Mouse (Mus musculus): Measurements from ENCODE around the gene Apob. TPM values are rescaled to one million over a fixed set of nuclear protein-coding genes. Genes with fewer than 3 reads are reported as not detected.
A peak's percentile ranks its signal among the peaks of the same experiment; 100 is the strongest.

The Apob gene
- polyA plus RNA-seq (2015; fragmentation: Nextera tagmentation; extraction: Ambion mirVana), result 0.04 TPM in 2 replicates

GRCm38 (mm10) chr12:7977466-7978189, at the start of gene Apob:
TSS of gene Apob (plus strand) at chr12:7977648.
- no peak for ATAC-seq
- Histone ChIP-seq H3K4me1 (ENCODE audit: control insufficient read depth, insufficient read depth, low read depth, low read length) (no peaks in the 10 kb centered on the region), H3K27me3 (replicated peaks; ENCODE audit: control insufficient read depth, insufficient read depth, low read length) (peaks cover 3% of the 10 kb centered on the region; the same call in 1 of the 2 replicates), H3K27ac (ENCODE audit: low read depth, low read length) (no peak within 1 kb of the TSS), H3K9ac (ENCODE audit: low read depth, low read length) (no peak within 1 kb of the TSS; the same call in 1 of the 2 replicates), H3K36me3 (ENCODE audit: control insufficient read depth, insufficient read depth, low read length) (no peaks in the 10 kb centered on the region), H3K9me3 (ENCODE audit: control insufficient read depth, low read length) (no peaks in the 10 kb centered on the region), H3K4me3 (ENCODE audit: low read length) (no peak within 1 kb of the TSS), H3K4me2 (ENCODE audit: low read length) (peak within 1 kb of the TSS; percentile 42)
- 90% methylated on average over 20 of the region's 20 CpGs for WGBS

DNA sequence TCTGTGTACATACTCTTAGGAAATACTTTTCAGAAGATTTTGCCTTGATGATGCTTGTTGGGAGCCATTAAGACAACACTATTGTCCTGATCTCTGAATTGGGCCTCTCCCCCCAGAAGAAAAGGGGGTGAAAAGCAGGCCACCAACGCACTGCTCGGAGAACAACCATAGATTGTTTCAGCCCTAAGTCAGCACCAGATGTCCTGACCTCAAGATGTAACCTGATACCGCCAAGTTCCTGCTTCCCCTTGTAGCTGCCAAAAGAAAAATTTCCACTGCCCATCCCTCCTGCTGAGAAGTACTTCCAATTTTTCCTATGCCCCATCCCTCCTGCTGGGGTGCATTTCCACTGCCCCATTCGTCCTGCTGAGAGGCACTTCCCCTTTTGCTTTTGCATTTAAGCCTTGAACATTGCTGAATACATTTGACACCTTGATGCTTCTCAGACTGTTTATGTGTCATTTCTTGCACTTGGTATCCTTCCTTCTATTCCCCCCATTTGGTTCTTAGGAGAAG, 45.0 kb upstream of the Apob start:
- ATAC-seq, result no peak
- no peaks in the 10 kb centered on the region for H3K4me1 ChIP-seq (ENCODE audit: control insufficient read depth, insufficient read depth, low read depth, low read length)
- H3K9me3 ChIP-seq (ENCODE audit: control insufficient read depth, low read length), result no peaks in the 10 kb centered on the region
- H3K27ac ChIP-seq (ENCODE audit: low read depth, low read length), result no peak overlapping the region
- no peak overlapping the region for H3K9ac ChIP-seq (ENCODE audit: low read depth, low read length)
- no peak overlapping the region for H3K4me2 ChIP-seq (ENCODE audit: low read length)
- no peaks in the 10 kb centered on the region for H3K36me3 ChIP-seq (ENCODE audit: control insufficient read depth, insufficient read depth, low read length)
- 48% methylated on average over 4 of the region's 4 CpGs for WGBS
- no peak overlapping the region for H3K4me3 ChIP-seq (ENCODE audit: low read length)
- no peaks in the 10 kb centered on the region for H3K27me3 ChIP-seq (replicated peaks; ENCODE audit: control insufficient read depth, insufficient read depth, low read length)

DNA sequence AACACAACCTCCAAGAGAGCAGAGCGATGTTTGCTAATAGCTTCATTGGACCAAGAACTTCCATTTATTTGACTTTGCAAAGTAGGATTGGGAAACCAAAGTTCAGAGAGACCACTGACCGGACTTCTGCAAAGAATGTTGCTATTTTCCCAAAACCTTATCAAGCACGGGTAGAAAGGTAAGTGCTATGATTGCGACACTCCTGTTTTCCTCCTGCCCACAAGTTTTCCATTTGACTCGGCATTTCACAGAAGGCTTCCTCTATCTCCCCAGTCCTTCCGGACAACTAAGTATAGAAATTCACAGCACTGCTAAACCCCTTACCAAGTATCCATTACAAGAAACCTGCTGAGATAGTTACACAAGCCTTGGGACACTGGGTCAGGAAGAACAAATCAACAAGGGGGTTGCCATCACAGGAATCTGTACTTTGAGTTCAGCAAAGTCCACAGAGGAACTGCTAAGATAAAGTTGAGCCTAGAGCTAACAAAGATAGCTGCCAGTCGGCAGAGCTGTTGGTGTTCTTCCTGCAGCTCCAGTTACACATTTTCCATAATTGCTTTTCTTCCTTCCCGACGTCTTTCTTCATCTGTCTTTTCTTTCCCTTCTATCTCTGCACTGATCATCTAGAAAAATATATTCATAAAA, 27.2 kb upstream of the Apob start:
- Histone ChIP-seq H3K27me3 (replicated peaks; ENCODE audit: control insufficient read depth, insufficient read depth, low read length) (no peaks in the 10 kb centered on the region), H3K4me3 (ENCODE audit: low read length) (no peak overlapping the region), H3K4me1 (ENCODE audit: control insufficient read depth, insufficient read depth, low read depth, low read length) (no peaks in the 10 kb centered on the region), H3K9ac (ENCODE audit: low read depth, low read length) (no peak overlapping the region), H3K4me2 (ENCODE audit: low read length) (no peak overlapping the region), H3K27ac (ENCODE audit: low read depth, low read length) (no peak overlapping the region), H3K9me3 (ENCODE audit: control insufficient read depth, low read length) (peaks cover 2% of the 10 kb centered on the region; the same call in 1 of the 2 replicates), H3K36me3 (ENCODE audit: control insufficient read depth, insufficient read depth, low read length) (no peaks in the 10 kb centered on the region)
- 89% methylated on average over 9 of the region's 9 CpGs for WGBS
- no peak for ATAC-seq

GRCm38 (mm10) chr12:7958851-7959250, 18.6 kb upstream of the Apob start:
- Histone ChIP-seq H3K4me3 (ENCODE audit: low read length) (no peak overlapping the region), H3K27me3 (replicated peaks; ENCODE audit: control insufficient read depth, insufficient read depth, low read length) (no peaks in the 10 kb centered on the region), H3K36me3 (ENCODE audit: control insufficient read depth, insufficient read depth, low read length) (no peaks in the 10 kb centered on the region), H3K9me3 (ENCODE audit: control insufficient read depth, low read length) (no peaks in the 10 kb centered on the region), H3K4me1 (ENCODE audit: control insufficient read depth, insufficient read depth, low read depth, low read length) (no peaks in the 10 kb centered on the region), H3K9ac (ENCODE audit: low read depth, low read length) (no peak overlapping the region), H3K4me2 (ENCODE audit: low read length) (no peak overlapping the region), H3K27ac (ENCODE audit: low read depth, low read length) (no peak overlapping the region)
- 77% methylated on average over 1 of the region's 1 CpGs for WGBS
- no peak for ATAC-seq

DNA sequence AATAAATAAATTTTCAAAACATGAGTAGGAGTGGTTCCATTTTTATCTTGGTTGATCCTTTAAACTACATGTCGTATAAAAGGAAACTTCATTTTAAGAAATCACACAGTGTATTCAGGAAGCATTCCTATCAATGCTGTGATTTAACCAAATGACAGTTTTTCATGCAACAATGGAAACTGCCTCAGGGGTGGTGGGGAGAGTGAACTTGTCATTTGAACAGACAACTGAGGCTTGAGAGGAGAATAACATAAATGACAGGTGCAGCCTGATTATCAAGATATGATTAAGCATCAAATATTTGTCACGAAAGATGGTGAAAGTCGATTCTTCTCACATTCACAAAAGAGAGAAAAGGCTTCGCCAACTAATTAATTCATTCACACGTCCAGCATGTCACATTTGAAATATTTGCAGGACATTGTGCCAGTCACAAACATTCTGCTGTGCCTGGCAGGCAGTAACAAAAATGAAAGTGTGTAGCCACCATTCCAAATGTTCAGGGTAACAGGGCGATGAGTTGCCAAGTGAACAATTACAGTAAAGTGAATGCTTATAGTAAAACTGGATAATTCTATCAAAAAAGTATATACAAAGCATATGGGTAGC, 18.0 kb upstream of the Apob start:
- Histone ChIP-seq H3K27ac (ENCODE audit: low read depth, low read length) (no peak overlapping the region), H3K36me3 (ENCODE audit: control insufficient read depth, insufficient read depth, low read length) (no peaks in the 10 kb centered on the region), H3K9ac (ENCODE audit: low read depth, low read length) (no peak overlapping the region), H3K9me3 (ENCODE audit: control insufficient read depth, low read length) (no peaks in the 10 kb centered on the region), H3K27me3 (replicated peaks; ENCODE audit: control insufficient read depth, insufficient read depth, low read length) (no peaks in the 10 kb centered on the region), H3K4me1 (ENCODE audit: control insufficient read depth, insufficient read depth, low read depth, low read length) (no peaks in the 10 kb centered on the region), H3K4me2 (ENCODE audit: low read length) (no peak overlapping the region), H3K4me3 (ENCODE audit: low read length) (no peak overlapping the region)
- WGBS, result 57% methylated on average over 6 of the region's 6 CpGs
- no peak for ATAC-seq

- Histone ChIP-seq H3K9me3 (ENCODE audit: control insufficient read depth, low read length) (no peaks in the 10 kb centered on the region), H3K4me3 (ENCODE audit: low read length) (no peak overlapping the region), H3K27ac (ENCODE audit: low read depth, low read length) (no peak overlapping the region), H3K4me1 (ENCODE audit: control insufficient read depth, insufficient read depth, low read depth, low read length) (no peaks in the 10 kb centered on the region), H3K36me3 (ENCODE audit: control insufficient read depth, insufficient read depth, low read length) (no peaks in the 10 kb centered on the region), H3K9ac (ENCODE audit: low read depth, low read length) (no peak overlapping the region), H3K4me2 (ENCODE audit: low read length) (no peak overlapping the region), H3K27me3 (replicated peaks; ENCODE audit: control insufficient read depth, insufficient read depth, low read length) (no peaks in the 10 kb centered on the region)
- WGBS, result 61% methylated on average over 5 of the region's 5 CpGs
- no peak for ATAC-seq
Measured at GRCm38 (mm10) chr12:7962314-7962927, 15.0 kb upstream of the Apob start.

DNA sequence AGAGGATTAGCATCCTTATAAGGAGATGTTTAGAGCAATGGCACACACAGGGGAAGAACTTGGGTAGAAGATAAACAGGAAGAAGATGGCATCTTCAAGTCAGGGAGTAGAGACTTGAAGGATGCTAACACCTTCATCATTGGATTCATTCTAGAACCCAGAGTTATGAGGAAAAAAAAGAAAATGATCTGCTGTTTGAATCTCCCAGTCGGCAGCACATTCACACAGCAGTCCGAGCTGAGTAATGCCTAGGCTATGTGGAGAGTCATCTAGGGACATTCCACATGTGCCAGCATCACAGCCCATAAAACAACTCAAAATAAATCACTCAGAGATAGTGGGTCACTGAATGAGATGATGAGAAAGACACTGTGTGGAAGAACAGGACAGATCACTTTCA, 10.2 kb upstream of the Apob start:
- no peaks in the 10 kb centered on the region for H3K4me1 ChIP-seq (ENCODE audit: control insufficient read depth, insufficient read depth, low read depth, low read length)
- no peaks in the 10 kb centered on the region for H3K27me3 ChIP-seq (replicated peaks; ENCODE audit: control insufficient read depth, insufficient read depth, low read length)
- no peak overlapping the region for H3K4me3 ChIP-seq (ENCODE audit: low read length)
- H3K4me2 ChIP-seq (ENCODE audit: low read length), result no peak overlapping the region
- WGBS, result 87% methylated on average over 2 of the region's 2 CpGs
- H3K36me3 ChIP-seq (ENCODE audit: control insufficient read depth, insufficient read depth, low read length), result no peaks in the 10 kb centered on the region
- H3K9me3 ChIP-seq (ENCODE audit: control insufficient read depth, low read length), result no peaks in the 10 kb centered on the region
- no peak overlapping the region for H3K9ac ChIP-seq (ENCODE audit: low read depth, low read length)
- no peak overlapping the region for H3K27ac ChIP-seq (ENCODE audit: low read depth, low read length)
- no peak for ATAC-seq

DNA sequence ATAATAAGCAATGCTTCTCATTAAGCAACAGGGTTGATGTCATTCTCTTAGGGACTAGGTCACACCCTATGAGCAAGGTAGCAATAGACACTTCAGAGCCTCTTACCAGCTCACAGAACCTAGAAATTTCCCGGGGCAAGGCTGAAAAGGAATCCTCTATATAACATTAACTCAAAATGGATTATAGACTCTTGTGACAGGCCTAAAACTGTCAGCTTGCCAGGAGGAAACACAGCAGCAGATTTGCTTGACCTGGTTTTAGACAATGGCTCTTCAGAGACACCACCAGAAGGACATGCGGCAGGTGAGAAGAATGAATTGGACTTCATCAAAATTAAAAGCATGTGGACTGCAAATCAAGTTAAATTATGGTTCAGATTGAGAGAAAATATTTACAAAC, 7.1 kb upstream of the Apob start:
- Histone ChIP-seq H3K4me2 (ENCODE audit: low read length) (no peak overlapping the region), H3K27ac (ENCODE audit: low read depth, low read length) (no peak overlapping the region), H3K4me3 (ENCODE audit: low read length) (no peak overlapping the region), H3K4me1 (ENCODE audit: control insufficient read depth, insufficient read depth, low read depth, low read length) (no peaks in the 10 kb centered on the region), H3K27me3 (replicated peaks; ENCODE audit: control insufficient read depth, insufficient read depth, low read length) (no peaks in the 10 kb centered on the region), H3K9ac (ENCODE audit: low read depth, low read length) (no peak overlapping the region), H3K9me3 (ENCODE audit: control insufficient read depth, low read length) (no peaks in the 10 kb centered on the region), H3K36me3 (ENCODE audit: control insufficient read depth, insufficient read depth, low read length) (no peaks in the 10 kb centered on the region)
- WGBS, result 92% methylated on average over 2 of the region's 2 CpGs
- no peak for ATAC-seq

DNA sequence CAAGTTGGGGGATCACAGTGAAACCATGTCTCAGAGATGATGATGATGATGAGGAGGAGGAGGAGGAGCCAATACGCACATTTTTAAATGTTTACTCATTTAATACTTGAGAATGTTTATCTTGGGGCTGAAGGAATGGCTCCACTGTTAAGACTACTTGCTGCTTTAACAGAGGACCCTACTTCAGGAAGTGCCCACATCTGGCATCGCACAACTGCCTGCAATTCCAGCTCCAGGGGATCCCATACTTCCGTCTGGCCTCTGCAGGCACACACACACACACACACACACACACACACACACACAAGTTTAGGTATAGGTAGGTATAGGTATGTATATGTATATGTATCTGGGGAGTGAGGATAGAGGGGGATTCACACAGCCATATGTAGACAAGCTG, 6.6 kb upstream of the Apob start:
- H3K9ac ChIP-seq (ENCODE audit: low read depth, low read length), result no peak overlapping the region
- no peaks in the 10 kb centered on the region for H3K9me3 ChIP-seq (ENCODE audit: control insufficient read depth, low read length)
- H3K4me2 ChIP-seq (ENCODE audit: low read length), result no peak overlapping the region
- no peak for ATAC-seq
- no peaks in the 10 kb centered on the region for H3K4me1 ChIP-seq (ENCODE audit: control insufficient read depth, insufficient read depth, low read depth, low read length)
- no peaks in the 10 kb centered on the region for H3K27me3 ChIP-seq (replicated peaks; ENCODE audit: control insufficient read depth, insufficient read depth, low read length)
- no peak overlapping the region for H3K4me3 ChIP-seq (ENCODE audit: low read length)
- H3K36me3 ChIP-seq (ENCODE audit: control insufficient read depth, insufficient read depth, low read length), result no peaks in the 10 kb centered on the region
- 80% methylated on average over 3 of the region's 3 CpGs for WGBS
- no peak overlapping the region for H3K27ac ChIP-seq (ENCODE audit: low read depth, low read length)
